Mouse (Mus musculus) kidney, adult 2 months (tissue): ENCODE measurements at regions not wholly inside any gene's neighbourhood (a gene's known extent, or its start where the extent isn't known, plus 50 kb on each side); places are given as distances from the start of the nearest gene placed in this dataset.

Source experiments
- DNase-seq: peaks from one replicate; pipeline ENCODE4 v3.0.0; 2021
- H3K27ac ChIP-seq: fragments of 200-500 bp; 2 replicates; pipeline ENCODE4 v1.5.1; 2012; ENCODE audit warnings: low read depth, low read length, control low read depth, inconsistent platforms; ENCODE audit not compliant: insufficient read depth
- H3K27me3 ChIP-seq: fragments of 200-500 bp; replicated peaks from 2 replicates; pipeline ENCODE4 v1.6.1; 2012; ENCODE audit warnings: mild to moderate bottlenecking, moderate library complexity, low read length, inconsistent platforms; ENCODE audit not compliant: control insufficient read depth, insufficient read depth
- H3K36me3 ChIP-seq: fragments of 200-500 bp; 2 replicates; pipeline ENCODE4 v1.6.1; 2012; ENCODE audit warnings: mild to moderate bottlenecking, moderate library complexity, low read length, inconsistent platforms; ENCODE audit not compliant: control insufficient read depth, insufficient read depth
- H3K4me1 ChIP-seq: fragments of 200-500 bp; 2 replicates; pipeline ENCODE4 v1.6.1; 2011; ENCODE audit warnings: low read length; ENCODE audit not compliant: control insufficient read depth, insufficient read depth
- H3K4me3 ChIP-seq: fragments of 200-500 bp; 2 replicates; pipeline ENCODE4 v1.5.1; 2011; ENCODE audit warnings: mild to moderate bottlenecking, low read depth, low read length, control low read depth; ENCODE audit not compliant: insufficient read depth
- CTCF ChIP-seq: fragments of 200-500 bp; conservative IDR thresholded peaks from 2 replicates; pipeline ENCODE4 v1.5.1; 2011; ENCODE audit warnings: low read depth, mild to moderate bottlenecking, control low read depth, low read length, moderate library complexity, mixed read lengths; ENCODE audit not compliant: insufficient read depth, insufficient read length
- POLR2A ChIP-seq: fragments of 200-500 bp; IDR thresholded peaks from one replicate; pipeline ENCODE4 v1.6.1; 2011; ENCODE audit warnings: low read depth, low read length, control low read depth
- WGBS: fragments of 180-500 bp; shearing (Covaris S2); methylation state at CpG from one replicate; pipeline ENCODE4 v1.1.7; 2018; 5-methylcytosine and 5-hydroxymethylcytosine counted together

- TF ChIP-seq CTCF, result no peak
- no peak for TF ChIP-seq POLR2A
- H3K4me1 ChIP-seq, result no peaks in the 10 kb centered on the region
- peak overlapping the region; percentile 55; the same call in 1 of the 2 replicates for H3K27ac ChIP-seq
- H3K36me3 ChIP-seq, result no peaks in the 10 kb centered on the region
- 53% methylated on average over 3 of the region's 3 CpGs for WGBS
- no peaks in the 10 kb centered on the region for H3K27me3 ChIP-seq
- peak; percentile 36 for DNase-seq
- no peak overlapping the region for H3K4me3 ChIP-seq
Observed at GRCm38 (mm10) chr2:50824782-50825181, 324.1 kb downstream of the Rnd3 start.

DNA sequence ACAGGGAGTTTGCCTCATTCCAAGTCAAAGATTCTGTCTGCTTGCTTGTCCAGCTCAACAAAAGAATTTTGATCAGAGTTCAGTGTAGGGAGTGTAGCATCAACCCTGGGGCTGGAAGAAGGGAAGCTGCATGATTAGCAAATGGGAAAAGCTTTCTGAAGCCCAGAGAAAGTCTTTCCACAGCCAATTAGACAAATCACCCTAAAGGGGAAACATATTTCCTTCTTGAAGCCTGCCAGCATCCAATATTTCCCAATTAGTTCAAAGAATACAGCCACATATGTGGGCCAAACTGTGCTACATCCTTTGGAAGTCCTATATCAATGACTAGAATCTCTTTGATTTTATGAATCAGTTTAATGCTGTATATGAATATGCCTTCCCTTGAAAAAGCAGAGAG lies 326.2 kb downstream of the Rnd3 start:
- TF ChIP-seq CTCF (no peak), POLR2A (no peak)

GRCm38 (mm10) chr2:50819305-50819665 lies 329.6 kb downstream of the Rnd3 start:
- TF ChIP-seq POLR2A (no peak), CTCF (no peak)
- no peaks in the 10 kb centered on the region for H3K27me3 ChIP-seq
- WGBS, result 82% methylated on average over 5 of the region's 5 CpGs

More for the DNA sequence above, 326.2 kb downstream of the Rnd3 start:
- no peaks in the 10 kb centered on the region for H3K36me3 ChIP-seq
- no peaks in the 10 kb centered on the region for H3K4me1 ChIP-seq
- H3K27me3 ChIP-seq, result no peaks in the 10 kb centered on the region
- DNase-seq, result no peak
- H3K27ac ChIP-seq, result no peak overlapping the region
- H3K4me3 ChIP-seq, result no peak overlapping the region

DNA sequence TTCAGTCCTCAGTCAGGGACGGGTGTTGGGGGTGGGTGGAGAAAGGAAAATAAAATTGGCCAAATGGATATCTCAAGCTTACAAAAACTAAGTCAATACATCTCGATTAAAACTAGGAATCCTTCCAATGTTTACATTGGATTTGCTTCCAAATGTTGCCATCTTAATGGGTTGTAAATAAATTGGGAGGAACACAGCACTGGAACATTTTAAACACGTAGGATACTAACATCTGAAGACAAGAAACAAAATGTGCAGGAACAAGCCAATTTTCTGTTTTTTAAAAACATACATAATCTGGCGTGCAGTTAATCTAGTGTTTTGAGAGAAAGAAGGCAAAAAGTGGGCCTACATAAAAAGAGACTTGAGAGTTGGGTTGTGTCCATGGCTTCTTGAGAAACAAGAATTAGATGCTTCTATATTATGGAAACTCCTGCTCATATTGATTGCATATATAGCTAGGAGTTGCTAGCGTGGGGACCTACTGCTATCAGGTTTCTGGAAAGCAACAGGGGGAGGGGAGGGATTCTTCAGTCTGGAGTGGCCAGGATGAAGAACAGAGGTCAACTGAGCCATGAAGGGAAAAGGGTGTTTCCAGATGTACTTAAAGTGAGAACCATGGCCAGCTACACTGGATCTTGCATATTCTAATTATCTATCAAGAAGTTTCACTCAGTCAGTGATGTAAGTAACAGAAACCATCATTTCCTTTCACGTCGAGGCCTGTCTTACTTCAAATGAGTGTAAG lies 330.2 kb downstream of the Rnd3 start:
- 74% methylated on average over 7 of the region's 7 CpGs for WGBS

More at GRCm38 (mm10) chr2:50819305-50819665, 329.6 kb downstream of the Rnd3 start:
- Histone ChIP-seq H3K36me3 (no peaks in the 10 kb centered on the region), H3K4me1 (no peaks in the 10 kb centered on the region), H3K4me3 (no peak overlapping the region), H3K27ac (no peak overlapping the region)
- no peak for DNase-seq

GRCm38 (mm10) chr2:50816364-50816763 lies 332.5 kb downstream of the Rnd3 start:
- no peak for DNase-seq
- TF ChIP-seq CTCF (no peak), POLR2A (no peak)
- Histone ChIP-seq H3K27me3 (no peaks in the 10 kb centered on the region), H3K4me1 (no peaks in the 10 kb centered on the region), H3K36me3 (no peaks in the 10 kb centered on the region), H3K4me3 (no peak overlapping the region), H3K27ac (no peak overlapping the region)
- WGBS, result 62% methylated on average over 5 of the region's 5 CpGs

More for the DNA sequence above, 330.2 kb downstream of the Rnd3 start:
- Histone ChIP-seq H3K27ac (no peak overlapping the region), H3K4me1 (no peaks in the 10 kb centered on the region), H3K4me3 (no peak overlapping the region), H3K36me3 (no peaks in the 10 kb centered on the region), H3K27me3 (no peaks in the 10 kb centered on the region)
- DNase-seq, result no peak
- TF ChIP-seq CTCF, result no peak
- no peak for TF ChIP-seq POLR2A

GRCm38 (mm10) chr2:50815541-50815940 lies 333.4 kb downstream of the Rnd3 start:
- 18% methylated on average over 3 of the region's 3 CpGs for WGBS
- no peak for DNase-seq
- Histone ChIP-seq H3K36me3 (no peaks in the 10 kb centered on the region), H3K27me3 (no peaks in the 10 kb centered on the region), H3K4me3 (no peak overlapping the region), H3K27ac (no peak overlapping the region), H3K4me1 (no peaks in the 10 kb centered on the region)
- no peak for TF ChIP-seq POLR2A
- TF ChIP-seq CTCF, result no peak

DNA sequence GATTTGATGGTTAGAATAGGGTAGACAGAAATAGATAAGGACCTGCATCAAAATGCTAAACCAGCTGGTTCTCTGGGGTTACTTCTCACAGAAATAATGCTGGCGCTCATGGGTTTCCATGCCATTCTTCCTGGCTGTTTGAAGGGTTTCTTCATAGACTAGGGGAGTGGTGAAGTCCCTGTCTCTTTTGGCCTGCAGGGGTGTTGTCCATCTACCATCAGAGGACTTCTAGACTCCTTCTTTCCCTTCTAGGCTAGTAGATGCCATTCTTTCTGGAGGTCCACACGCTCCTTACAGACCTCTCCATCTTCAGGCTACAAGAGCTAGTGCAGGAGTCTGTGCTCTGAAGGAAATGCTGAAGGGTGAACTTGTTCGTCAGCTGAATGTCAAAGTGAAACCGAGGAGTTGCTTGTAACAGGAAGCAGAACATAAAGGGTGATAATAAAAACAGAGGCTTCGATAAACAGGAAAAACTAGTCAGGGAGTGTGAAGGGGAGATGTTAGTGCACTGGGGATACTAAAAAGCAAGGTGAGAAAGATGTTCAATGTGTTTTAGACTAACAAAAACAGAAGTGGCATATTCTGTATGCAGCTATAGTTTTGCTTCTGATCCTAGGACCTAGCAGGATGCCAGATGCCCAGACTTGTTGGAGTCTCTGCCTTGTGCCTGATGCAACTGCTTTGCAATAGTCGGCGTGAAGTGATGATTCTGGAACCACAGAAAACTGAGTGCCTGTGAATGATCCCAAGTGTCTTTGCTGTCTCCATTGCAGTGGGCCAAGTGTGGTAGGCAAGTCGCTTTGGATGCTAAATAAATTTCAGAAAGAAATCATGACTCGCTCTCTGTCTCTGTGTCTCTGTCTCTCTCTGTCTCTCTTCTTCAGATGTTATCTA lies 335.1 kb downstream of the Rnd3 start:
- Histone ChIP-seq H3K27me3 (no peaks in the 10 kb centered on the region), H3K27ac (no peak overlapping the region), H3K4me1 (no peaks in the 10 kb centered on the region), H3K4me3 (no peak overlapping the region), H3K36me3 (no peaks in the 10 kb centered on the region)
- 68% methylated on average over 9 of the region's 9 CpGs for WGBS
- TF ChIP-seq CTCF (no peak), POLR2A (no peak)
- peak; percentile 21 for DNase-seq
